Mouse (Mus musculus): ENCODE measurements around the gene Nsmf. TPM values are rescaled to one million over a fixed set of nuclear protein-coding genes. Genes with fewer than 3 reads are reported as not detected.

The Nsmf gene
- 57.2 and 62.0 TPM in 2 replicates for polyA plus RNA-seq (2015; fragmentation: Nextera tagmentation; extraction: Ambion mirVana)

- no peak within 1 kb of the TSS for H3K27ac ChIP-seq (ENCODE audit: low read length)
- no peaks in the 10 kb centered on the region for H3K36me3 ChIP-seq (ENCODE audit: control insufficient read depth, insufficient read depth, low read length)
- ATAC-seq (ENCODE audit: insufficient read depth, low FRiP score) = peak; percentile 92
- WGBS = 4% methylated on average over 47 of the region's 47 CpGs
- peaks cover 11% of the 10 kb centered on the region for H3K4me1 ChIP-seq (ENCODE audit: control insufficient read depth, insufficient read depth, low read length)
- H3K9me3 ChIP-seq (replicated peaks; ENCODE audit: control insufficient read depth, low read length) = no peaks in the 10 kb centered on the region
- peak within 1 kb of the TSS; percentile 91 for H3K9ac ChIP-seq (ENCODE audit: low read length)
- H3K4me2 ChIP-seq (ENCODE audit: low read depth, low read length) = peak within 1 kb of the TSS; percentile 85
- H3K27me3 ChIP-seq (ENCODE audit: control insufficient read depth, insufficient read depth, low read length) = no peaks in the 10 kb centered on the region
- peak within 1 kb of the TSS; percentile 81 for H3K4me3 ChIP-seq (replicated peaks; ENCODE audit: low read length)
These were observed at the start of gene Nsmf for GRCm38 (mm10) chr2:25054221-25055067. Nsmf (plus strand) TSS chr2:25054355.

- Histone ChIP-seq H3K4me2 (ENCODE audit: low read depth, low read length) (no peak overlapping the region), H3K27ac (ENCODE audit: low read length) (no peak overlapping the region), H3K4me1 (ENCODE audit: control insufficient read depth, insufficient read depth, low read length) (no peaks in the 10 kb centered on the region), H3K27me3 (ENCODE audit: control insufficient read depth, insufficient read depth, low read length) (no peaks in the 10 kb centered on the region), H3K9ac (ENCODE audit: low read length) (no peak overlapping the region), H3K9me3 (replicated peaks; ENCODE audit: control insufficient read depth, low read length) (no peaks in the 10 kb centered on the region), H3K36me3 (ENCODE audit: control insufficient read depth, insufficient read depth, low read length) (no peaks in the 10 kb centered on the region), H3K4me3 (replicated peaks; ENCODE audit: low read length) (no peak overlapping the region)
- WGBS = 85% methylated on average over 1 of the region's 1 CpGs
- no peak for ATAC-seq (ENCODE audit: insufficient read depth, low FRiP score)
These were observed 47.4 kb upstream of the Nsmf start for GRCm38 (mm10) chr2:25006767-25007166.

- Histone ChIP-seq H3K9ac (ENCODE audit: low read length) (no peak overlapping the region), H3K4me2 (ENCODE audit: low read depth, low read length) (no peak overlapping the region), H3K27me3 (ENCODE audit: control insufficient read depth, insufficient read depth, low read length) (no peaks in the 10 kb centered on the region), H3K4me3 (replicated peaks; ENCODE audit: low read length) (no peak overlapping the region), H3K27ac (ENCODE audit: low read length) (no peak overlapping the region), H3K4me1 (ENCODE audit: control insufficient read depth, insufficient read depth, low read length) (no peaks in the 10 kb centered on the region), H3K9me3 (replicated peaks; ENCODE audit: control insufficient read depth, low read length) (no peaks in the 10 kb centered on the region), H3K36me3 (ENCODE audit: control insufficient read depth, insufficient read depth, low read length) (no peaks in the 10 kb centered on the region)
- ATAC-seq (ENCODE audit: insufficient read depth, low FRiP score) = no peak
These were observed 45.9 kb upstream of the Nsmf start for GRCm38 (mm10) chr2:25008250-25008649.

- Histone ChIP-seq H3K9ac (ENCODE audit: low read length) (no peak overlapping the region), H3K4me1 (ENCODE audit: control insufficient read depth, insufficient read depth, low read length) (no peaks in the 10 kb centered on the region), H3K4me3 (replicated peaks; ENCODE audit: low read length) (no peak overlapping the region), H3K27ac (ENCODE audit: low read length) (no peak overlapping the region), H3K27me3 (ENCODE audit: control insufficient read depth, insufficient read depth, low read length) (no peaks in the 10 kb centered on the region), H3K36me3 (ENCODE audit: control insufficient read depth, insufficient read depth, low read length) (no peaks in the 10 kb centered on the region), H3K4me2 (ENCODE audit: low read depth, low read length) (no peak overlapping the region), H3K9me3 (replicated peaks; ENCODE audit: control insufficient read depth, low read length) (no peaks in the 10 kb centered on the region)
- WGBS = 98% methylated on average over 1 of the region's 1 CpGs
- no peak for ATAC-seq (ENCODE audit: insufficient read depth, low FRiP score)
These were observed 31.5 kb upstream of the Nsmf start for GRCm38 (mm10) chr2:25022678-25023077.

GRCm38 (mm10) chr2:25025109-25025508, 29.0 kb upstream of the Nsmf start:
- no peak overlapping the region for H3K27ac ChIP-seq (ENCODE audit: low read length)
- no peak overlapping the region for H3K9ac ChIP-seq (ENCODE audit: low read length)
- WGBS = 73% methylated on average over 1 of the region's 1 CpGs
- no peaks in the 10 kb centered on the region for H3K9me3 ChIP-seq (replicated peaks; ENCODE audit: control insufficient read depth, low read length)
- no peaks in the 10 kb centered on the region for H3K36me3 ChIP-seq (ENCODE audit: control insufficient read depth, insufficient read depth, low read length)
- no peak for ATAC-seq (ENCODE audit: insufficient read depth, low FRiP score)
- H3K4me1 ChIP-seq (ENCODE audit: control insufficient read depth, insufficient read depth, low read length) = no peaks in the 10 kb centered on the region
- no peak overlapping the region for H3K4me2 ChIP-seq (ENCODE audit: low read depth, low read length)
- no peak overlapping the region for H3K4me3 ChIP-seq (replicated peaks; ENCODE audit: low read length)
- no peaks in the 10 kb centered on the region for H3K27me3 ChIP-seq (ENCODE audit: control insufficient read depth, insufficient read depth, low read length)

GRCm38 (mm10) chr2:25034994-25035393, 19.2 kb upstream of the Nsmf start:
- Histone ChIP-seq H3K4me3 (replicated peaks; ENCODE audit: low read length) (no peak overlapping the region), H3K27me3 (ENCODE audit: control insufficient read depth, insufficient read depth, low read length) (no peaks in the 10 kb centered on the region), H3K27ac (ENCODE audit: low read length) (no peak overlapping the region), H3K4me2 (ENCODE audit: low read depth, low read length) (no peak overlapping the region), H3K9ac (ENCODE audit: low read length) (no peak overlapping the region), H3K4me1 (ENCODE audit: control insufficient read depth, insufficient read depth, low read length) (no peaks in the 10 kb centered on the region), H3K9me3 (replicated peaks; ENCODE audit: control insufficient read depth, low read length) (no peaks in the 10 kb centered on the region), H3K36me3 (ENCODE audit: control insufficient read depth, insufficient read depth, low read length) (no peaks in the 10 kb centered on the region)
- no peak for ATAC-seq (ENCODE audit: insufficient read depth, low FRiP score)
- WGBS = 92% methylated on average over 4 of the region's 4 CpGs

GRCm38 (mm10) chr2:25040089-25040488, 14.1 kb upstream of the Nsmf start:
- no peak overlapping the region for H3K27ac ChIP-seq (ENCODE audit: low read length)
- no peaks in the 10 kb centered on the region for H3K36me3 ChIP-seq (ENCODE audit: control insufficient read depth, insufficient read depth, low read length)
- H3K4me3 ChIP-seq (replicated peaks; ENCODE audit: low read length) = no peak overlapping the region
- H3K4me1 ChIP-seq (ENCODE audit: control insufficient read depth, insufficient read depth, low read length) = no peaks in the 10 kb centered on the region
- H3K27me3 ChIP-seq (ENCODE audit: control insufficient read depth, insufficient read depth, low read length) = no peaks in the 10 kb centered on the region
- no peak overlapping the region for H3K9ac ChIP-seq (ENCODE audit: low read length)
- no peak for ATAC-seq (ENCODE audit: insufficient read depth, low FRiP score)
- WGBS = 70% methylated on average over 5 of the region's 5 CpGs
- no peak overlapping the region for H3K4me2 ChIP-seq (ENCODE audit: low read depth, low read length)
- H3K9me3 ChIP-seq (replicated peaks; ENCODE audit: control insufficient read depth, low read length) = no peaks in the 10 kb centered on the region

- Histone ChIP-seq H3K27ac (ENCODE audit: low read length) (no peak overlapping the region), H3K4me3 (replicated peaks; ENCODE audit: low read length) (no peak overlapping the region), H3K4me1 (ENCODE audit: control insufficient read depth, insufficient read depth, low read length) (peaks cover 11% of the 10 kb centered on the region), H3K4me2 (ENCODE audit: low read depth, low read length) (no peak overlapping the region), H3K9ac (ENCODE audit: low read length) (no peak overlapping the region), H3K9me3 (replicated peaks; ENCODE audit: control insufficient read depth, low read length) (no peaks in the 10 kb centered on the region), H3K36me3 (ENCODE audit: control insufficient read depth, insufficient read depth, low read length) (no peaks in the 10 kb centered on the region), H3K27me3 (ENCODE audit: control insufficient read depth, insufficient read depth, low read length) (no peaks in the 10 kb centered on the region)
- WGBS = 87% methylated on average over 7 of the region's 7 CpGs
- ATAC-seq (ENCODE audit: insufficient read depth, low FRiP score) = no peak
These were observed 3.2 kb upstream of the Nsmf start for GRCm38 (mm10) chr2:25050921-25051320.

- no peak overlapping the region for H3K4me2 ChIP-seq (ENCODE audit: low read depth, low read length)
- H3K27ac ChIP-seq (ENCODE audit: low read length) = no peak overlapping the region
- peaks cover 11% of the 10 kb centered on the region for H3K4me1 ChIP-seq (ENCODE audit: control insufficient read depth, insufficient read depth, low read length)
- no peaks in the 10 kb centered on the region for H3K9me3 ChIP-seq (replicated peaks; ENCODE audit: control insufficient read depth, low read length)
- ATAC-seq (ENCODE audit: insufficient read depth, low FRiP score) = no peak
- WGBS = 82% methylated on average over 8 of the region's 8 CpGs
- H3K4me3 ChIP-seq (replicated peaks; ENCODE audit: low read length) = no peak overlapping the region
- H3K9ac ChIP-seq (ENCODE audit: low read length) = no peak overlapping the region
- no peaks in the 10 kb centered on the region for H3K36me3 ChIP-seq (ENCODE audit: control insufficient read depth, insufficient read depth, low read length)
- no peaks in the 10 kb centered on the region for H3K27me3 ChIP-seq (ENCODE audit: control insufficient read depth, insufficient read depth, low read length)
These were observed 2.7 kb upstream of the Nsmf start for GRCm38 (mm10) chr2:25051450-25051849.
